Mouse (Mus musculus) heart, embryonic 13.5 days (tissue): ENCODE results near the gene Plg. TPM values are rescaled to one million over a fixed set of nuclear protein-coding genes. Genes with fewer than 3 reads are reported as not detected.
A peak's percentile ranks its signal among the peaks of the same experiment; 100 is the strongest.

Experiments used
- ATAC-seq: fragments of 200-750 bp; cut with Nextera tagmentation; 2 replicates; pipeline ENCODE4 v1.8.0; 2017; ENCODE audit warnings: moderate TSS enrichment; ENCODE audit not compliant: insufficient number of reproducible peaks, low FRiP score, low TSS enrichment; ENCODE audit errors: extremely low read depth
- H3K27ac ChIP-seq: fragments of 300-500 bp; sonication (generic); replicated peaks from 2 replicates; pipeline ENCODE4 v1.5.1; 2015; ENCODE audit warnings: moderate library complexity, mild to moderate bottlenecking, inconsistent platforms
- H3K27me3 ChIP-seq: fragments of 300-500 bp; sonication (generic); replicated peaks from 2 replicates; pipeline ENCODE4 v1.6.1; 2015; ENCODE audit warnings: mild to moderate bottlenecking, inconsistent platforms
- H3K36me3 ChIP-seq: fragments of 300-500 bp; sonication (generic); 2 replicates; pipeline ENCODE4 v1.6.1; 2015; ENCODE audit warnings: mild to moderate bottlenecking, inconsistent platforms
- H3K4me1 ChIP-seq: fragments of 300-500 bp; sonication (generic); 2 replicates; pipeline ENCODE4 v1.6.1; 2015; ENCODE audit warnings: inconsistent platforms
- H3K4me2 ChIP-seq: fragments of 300-500 bp; sonication (generic); 2 replicates; pipeline ENCODE4 v1.6.1; 2015; ENCODE audit warnings: inconsistent platforms, mild to moderate bottlenecking, moderate library complexity
- H3K4me3 ChIP-seq: fragments of 300-500 bp; sonication (generic); 2 replicates; pipeline ENCODE4 v1.5.1; 2015; ENCODE audit warnings: moderate library complexity, mild to moderate bottlenecking, inconsistent platforms
- H3K9ac ChIP-seq: fragments of 300-500 bp; sonication (generic); 2 replicates; pipeline ENCODE4 v1.6.1; 2015; ENCODE audit warnings: inconsistent platforms, mild to moderate bottlenecking, moderate library complexity
- H3K9me3 ChIP-seq: fragments of 300-500 bp; sonication (generic); 2 replicates; pipeline ENCODE4 v1.6.1; 2016; ENCODE audit warnings: inconsistent platforms
- WGBS: fragments of 180-500 bp; shearing (Covaris S2); methylation state at CpG from one replicate; pipeline ENCODE4 v1.1.7; 2015; ENCODE audit warnings: mixed read lengths; 5-methylcytosine and 5-hydroxymethylcytosine counted together
- polyA plus RNA-seq: library from polyadenylated mRNA; unstranded; fragments of >200 nt; fragmentation: Nextera tagmentation; extraction: Ambion mirVana; gene quantifications from 2 replicates; pipeline ENCODE4 v1.2.1, GENCODE M21; 2015

Plg gene
- polyA plus RNA-seq, 1 experiment from 2014 or later, result 0.62 TPM

DNA sequence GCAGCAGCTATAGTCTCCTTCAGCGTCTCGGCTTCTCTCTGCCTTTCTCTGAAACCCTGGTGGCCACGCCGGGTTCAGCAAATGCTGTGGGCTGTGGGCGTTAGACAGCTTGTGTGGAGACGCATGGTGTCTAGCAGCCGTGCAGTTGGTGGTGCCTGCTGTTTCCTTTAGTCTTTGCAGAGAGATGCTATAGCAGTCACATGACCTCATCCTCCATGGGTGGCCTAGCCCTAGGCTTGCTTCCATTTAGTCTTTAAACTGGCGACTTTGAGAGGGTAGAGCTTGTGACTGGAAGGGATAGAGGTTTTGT, 14.0 kb upstream of the Plg start:
- no peak overlapping the region for H3K4me3 ChIP-seq
- WGBS, result 57% methylated on average over 8 of the region's 8 CpGs
- ATAC-seq, result no peak

DNA sequence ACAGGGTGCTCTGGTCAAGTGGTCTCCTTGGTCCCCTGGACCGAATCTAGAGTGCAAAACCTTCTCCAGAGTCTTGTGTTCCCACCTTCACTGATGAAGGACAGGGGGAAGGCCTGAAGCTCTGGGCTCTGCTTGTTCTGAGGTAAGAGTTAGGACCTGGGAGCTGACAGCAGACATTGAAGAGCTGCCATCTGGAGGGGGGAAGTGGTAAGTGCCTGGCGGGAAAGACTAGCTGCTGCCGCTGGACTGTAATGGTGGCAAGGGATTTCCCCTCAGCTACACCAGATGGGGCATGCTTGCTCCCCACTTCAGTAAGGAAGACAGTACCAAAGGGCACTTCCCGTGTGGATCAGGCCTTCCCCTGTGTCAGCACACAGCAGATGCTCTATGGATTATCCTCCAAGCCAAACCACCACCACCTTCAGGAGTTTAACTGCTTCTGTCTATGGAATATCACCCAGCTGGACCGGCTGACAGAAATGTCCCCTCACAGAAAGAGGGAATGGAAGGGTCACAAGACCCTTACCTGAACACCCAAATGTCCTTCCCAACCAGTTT, 11.0 kb upstream of the Plg start:
- WGBS, result 31% methylated on average over 5 of the region's 5 CpGs
- no peak for ATAC-seq
- Histone ChIP-seq H3K27ac (no peak overlapping the region), H3K9ac (no peak overlapping the region), H3K4me1 (peaks cover 11% of the 10 kb centered on the region), H3K27me3 (no peaks in the 10 kb centered on the region), H3K36me3 (no peaks in the 10 kb centered on the region), H3K4me3 (no peak overlapping the region), H3K4me2 (no peak overlapping the region), H3K9me3 (no peaks in the 10 kb centered on the region)

More for the DNA sequence above, 14.0 kb upstream of the Plg start:
- Histone ChIP-seq H3K4me2 (peak overlapping the region; percentile 4; the same call in 1 of the 2 replicates), H3K27ac (no peak overlapping the region), H3K36me3 (no peaks in the 10 kb centered on the region), H3K4me1 (peaks cover 6% of the 10 kb centered on the region), H3K9ac (no peak overlapping the region), H3K27me3 (0 out of 2 replicates have a peak, but pooled peaks cover 6% of the 10 kb centered on the region), H3K9me3 (no peaks in the 10 kb centered on the region)

- H3K27me3 ChIP-seq, result no peaks in the 10 kb centered on the region
- no peak overlapping the region for H3K4me2 ChIP-seq
- no peak for ATAC-seq
- H3K9me3 ChIP-seq, result no peaks in the 10 kb centered on the region
- H3K4me1 ChIP-seq, result peaks cover 5% of the 10 kb centered on the region
- no peak overlapping the region for H3K9ac ChIP-seq
- no peak overlapping the region for H3K27ac ChIP-seq
- H3K4me3 ChIP-seq, result no peak overlapping the region
- 63% methylated on average over 5 of the region's 5 CpGs for WGBS
- H3K36me3 ChIP-seq, result no peaks in the 10 kb centered on the region
These were observed 9.0 kb upstream of the Plg start for GRCm38 (mm10) chr17:12369393-12369792.

DNA sequence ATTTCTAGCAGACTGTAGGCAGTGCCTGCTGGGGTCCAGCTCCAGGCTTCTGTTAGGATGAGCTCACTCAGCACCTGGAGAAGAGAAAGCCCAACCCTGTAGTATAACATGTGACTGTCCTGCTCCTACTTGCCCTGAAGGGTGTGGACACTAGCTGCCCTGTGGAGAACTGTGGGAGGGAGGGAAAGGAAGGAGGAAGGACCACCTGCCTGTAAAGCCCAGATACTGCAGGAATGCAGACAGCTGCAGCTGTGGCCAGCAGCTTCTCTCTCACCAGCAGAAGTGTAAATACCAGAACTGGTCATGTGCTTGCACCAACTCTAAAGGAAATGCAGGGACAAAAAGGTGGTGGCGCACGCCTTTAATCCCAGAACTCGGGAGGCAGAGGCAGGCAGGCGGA, 8.1 kb upstream of the Plg start:
- H3K9ac ChIP-seq, result no peak overlapping the region
- H3K4me1 ChIP-seq, result peaks cover 4% of the 10 kb centered on the region
- no peaks in the 10 kb centered on the region for H3K36me3 ChIP-seq
- no peak for ATAC-seq
- no peak overlapping the region for H3K4me2 ChIP-seq
- H3K4me3 ChIP-seq, result no peak overlapping the region
- no peaks in the 10 kb centered on the region for H3K9me3 ChIP-seq
- no peaks in the 10 kb centered on the region for H3K27me3 ChIP-seq
- H3K27ac ChIP-seq, result no peak overlapping the region
- 42% methylated on average over 4 of the region's 4 CpGs for WGBS

GRCm38 (mm10) chr17:12371310-12371925, 7.0 kb upstream of the Plg start:
- H3K27me3 ChIP-seq, result no peaks in the 10 kb centered on the region
- no peak overlapping the region for H3K27ac ChIP-seq
- 0 out of 2 replicates have a peak overlapping the region, but pooled peaks have one; percentile 6 for H3K4me3 ChIP-seq
- H3K9ac ChIP-seq, result no peak overlapping the region
- H3K4me1 ChIP-seq, result peaks cover 4% of the 10 kb centered on the region
- no peaks in the 10 kb centered on the region for H3K9me3 ChIP-seq
- 34% methylated on average over 10 of the region's 10 CpGs for whole genome bisulfite sequencing
- H3K36me3 ChIP-seq, result no peaks in the 10 kb centered on the region
- no peak for ATAC-seq
- peak overlapping the region; percentile 53 for H3K4me2 ChIP-seq

- H3K9ac ChIP-seq, result no peak overlapping the region
- peaks cover 4% of the 10 kb centered on the region for H3K4me1 ChIP-seq
- H3K36me3 ChIP-seq, result no peaks in the 10 kb centered on the region
- H3K27me3 ChIP-seq, result no peaks in the 10 kb centered on the region
- H3K9me3 ChIP-seq, result no peaks in the 10 kb centered on the region
- no peak overlapping the region for H3K27ac ChIP-seq
- peak overlapping the region; percentile 53 for H3K4me2 ChIP-seq
- H3K4me3 ChIP-seq, result 0 out of 2 replicates have a peak overlapping the region, but pooled peaks have one; percentile 6
- no peak for ATAC-seq
- 20% methylated on average over 4 of the region's 4 CpGs for WGBS
These were observed 6.4 kb upstream of the Plg start for GRCm38 (mm10) chr17:12372021-12372420.

- H3K27me3 ChIP-seq, result no peaks in the 10 kb centered on the region
- H3K9ac ChIP-seq, result no peak overlapping the region
- no peaks in the 10 kb centered on the region for H3K9me3 ChIP-seq
- H3K4me3 ChIP-seq, result no peak overlapping the region
- H3K36me3 ChIP-seq, result no peaks in the 10 kb centered on the region
- H3K4me2 ChIP-seq, result no peak overlapping the region
- H3K4me1 ChIP-seq, result peaks cover 4% of the 10 kb centered on the region
- no peak for ATAC-seq
- WGBS, result 24% methylated on average over 3 of the region's 3 CpGs
- H3K27ac ChIP-seq, result no peak overlapping the region
These were observed 4.7 kb upstream of the Plg start for GRCm38 (mm10) chr17:12373601-12374144.

GRCm38 (mm10) chr17:12380287-12380686, 1.9 kb downstream of the Plg start:
- Histone ChIP-seq H3K9ac (no peak overlapping the region), H3K27ac (no peak overlapping the region), H3K4me2 (no peak overlapping the region), H3K4me3 (no peak overlapping the region), H3K4me1 (no peaks in the 10 kb centered on the region), H3K27me3 (peaks cover 7% of the 10 kb centered on the region; the same call in 1 of the 2 replicates), H3K36me3 (no peaks in the 10 kb centered on the region), H3K9me3 (no peaks in the 10 kb centered on the region)
- 75% methylated on average over 4 of the region's 4 CpGs for WGBS
- no peak for ATAC-seq

GRCm38 (mm10) chr17:12381579-12381978, 3.2 kb downstream of the Plg start:
- H3K4me3 ChIP-seq, result no peak overlapping the region
- no peak overlapping the region for H3K9ac ChIP-seq
- H3K27ac ChIP-seq, result no peak overlapping the region
- no peak overlapping the region for H3K4me2 ChIP-seq
- ATAC-seq, result no peak
- H3K4me1 ChIP-seq, result no peaks in the 10 kb centered on the region
- peaks cover 7% of the 10 kb centered on the region; the same call in 1 of the 2 replicates for H3K27me3 ChIP-seq
- no peaks in the 10 kb centered on the region for H3K36me3 ChIP-seq
- WGBS, result 57% methylated on average over 2 of the region's 2 CpGs
- H3K9me3 ChIP-seq, result no peaks in the 10 kb centered on the region

DNA sequence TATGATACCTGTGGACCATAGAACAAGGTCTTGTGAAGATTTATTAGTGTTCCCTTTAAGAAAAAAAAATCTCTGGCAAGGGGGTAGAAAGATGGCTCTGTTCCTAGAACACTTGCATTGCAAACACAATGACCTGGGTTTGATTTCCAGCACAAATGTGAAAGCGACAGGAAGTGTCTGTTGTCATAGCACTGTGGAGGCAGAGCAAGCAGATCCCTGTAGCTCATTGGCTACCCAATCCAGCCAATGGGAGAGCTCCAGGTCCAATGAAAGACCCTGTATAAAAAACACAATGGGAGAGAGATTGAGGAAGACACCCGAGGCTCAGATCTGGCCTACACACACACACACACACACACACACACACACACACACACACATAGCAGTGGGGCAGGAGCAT, 4.1 kb downstream of the Plg start:
- Histone ChIP-seq H3K27ac (no peak overlapping the region), H3K4me1 (no peaks in the 10 kb centered on the region), H3K9me3 (no peaks in the 10 kb centered on the region), H3K36me3 (no peaks in the 10 kb centered on the region), H3K4me3 (no peak overlapping the region), H3K9ac (no peak overlapping the region), H3K27me3 (peaks cover 7% of the 10 kb centered on the region; the same call in 1 of the 2 replicates), H3K4me2 (no peak overlapping the region)
- ATAC-seq, result no peak
- WGBS, result 53% methylated on average over 2 of the region's 2 CpGs

GRCm38 (mm10) chr17:12385049-12385794, 6.8 kb downstream of the Plg start:
- ATAC-seq, result no peak
- no peak overlapping the region for H3K4me3 ChIP-seq
- H3K4me2 ChIP-seq, result no peak overlapping the region
- no peaks in the 10 kb centered on the region for H3K36me3 ChIP-seq
- H3K27me3 ChIP-seq, result peaks cover 7% of the 10 kb centered on the region; the same call in 1 of the 2 replicates
- no peak overlapping the region for H3K27ac ChIP-seq
- WGBS, result 66% methylated on average over 8 of the region's 8 CpGs
- no peaks in the 10 kb centered on the region for H3K4me1 ChIP-seq
- no peak overlapping the region for H3K9ac ChIP-seq
- H3K9me3 ChIP-seq, result no peaks in the 10 kb centered on the region
